Mouse (Mus musculus) bone marrow, adult 2 months (tissue): ENCODE results near the gene Kdm1b. TPM values are rescaled to one million over a fixed set of nuclear protein-coding genes. Genes with fewer than 3 reads are reported as not detected.

Source experiments
- H3K27ac ChIP-seq: fragments of 200-500 bp; 2 replicates; pipeline ENCODE4 v1.5.1; 2012; ENCODE audit warnings: low read depth, mild to moderate bottlenecking, control low read depth, inconsistent platforms, low read length; ENCODE audit not compliant: control insufficient read depth, poor library complexity, insufficient read depth
- H3K4me1 ChIP-seq: fragments of 200-500 bp; 2 replicates; pipeline ENCODE4 v1.6.1; 2011; ENCODE audit warnings: low read length; ENCODE audit not compliant: control insufficient read depth, insufficient read depth
- H3K4me3 ChIP-seq: fragments of 200-500 bp; replicated peaks from 2 replicates; pipeline ENCODE3; 2011; ENCODE audit warnings: mild to moderate bottlenecking, low read depth, low read length, control low read depth; ENCODE audit not compliant: control insufficient read depth
- CTCF ChIP-seq: fragments of 200-500 bp; IDR thresholded peaks from 2 replicates; pipeline ENCODE4 v1.5.1; 2011; ENCODE audit warnings: low read length, control low read depth; ENCODE audit not compliant: control insufficient read depth, insufficient read depth
- POLR2A ChIP-seq: fragments of 200-500 bp; IDR thresholded peaks from 2 replicates; pipeline ENCODE4 v1.6.1; 2011; ENCODE audit warnings: low read depth, mild to moderate bottlenecking, control low read depth, low read length, borderline replicate concordance; ENCODE audit not compliant: control insufficient read depth
- WGBS: fragments of 180-500 bp; shearing (Covaris S2); methylation state at CpG from one replicate; pipeline ENCODE4 v1.1.7; 2018; 5-methylcytosine and 5-hydroxymethylcytosine counted together
- polyA plus RNA-seq: library from polyadenylated mRNA; stranded (reverse); fragments of >200 nt; gene quantifications from 2 replicates; pipeline ENCODE4 v1.2.4, GENCODE M21; 2011; ENCODE audit warnings: low replicate concordance; ENCODE audit not compliant: missing spikeins, insufficient read depth, insufficient read length

Kdm1b gene
- polyA plus RNA-seq, 1 experiment: 8.5 TPM

GRCm38 (mm10) chr13:47122537-47123430 is 79.5 kb downstream of the Kdm1b start, which contains the start of gene Rnf144b:
Gene Rnf144b (plus strand): TSS chr13:47122656.
- 3% methylated on average over 55 of the region's 55 CpGs for WGBS
- peak within 1 kb of the TSS; percentile 17 for H3K4me3 ChIP-seq
- no peak within 1 kb of the TSS for H3K27ac ChIP-seq
- H3K4me1 ChIP-seq: peaks cover 1% of the 10 kb centered on the region
- TF ChIP-seq CTCF (no peak), POLR2A (no peak)

- no peak overlapping the region for H3K4me3 ChIP-seq
- peaks cover 1% of the 10 kb centered on the region for H3K4me1 ChIP-seq
- 73% methylated on average over 3 of the region's 3 CpGs for WGBS
- no peak overlapping the region for H3K27ac ChIP-seq
- no peak for TF ChIP-seq POLR2A
- no peak for TF ChIP-seq CTCF
Measured at GRCm38 (mm10) chr13:47124449-47124848, 81.2 kb downstream of the Kdm1b start.

DNA sequence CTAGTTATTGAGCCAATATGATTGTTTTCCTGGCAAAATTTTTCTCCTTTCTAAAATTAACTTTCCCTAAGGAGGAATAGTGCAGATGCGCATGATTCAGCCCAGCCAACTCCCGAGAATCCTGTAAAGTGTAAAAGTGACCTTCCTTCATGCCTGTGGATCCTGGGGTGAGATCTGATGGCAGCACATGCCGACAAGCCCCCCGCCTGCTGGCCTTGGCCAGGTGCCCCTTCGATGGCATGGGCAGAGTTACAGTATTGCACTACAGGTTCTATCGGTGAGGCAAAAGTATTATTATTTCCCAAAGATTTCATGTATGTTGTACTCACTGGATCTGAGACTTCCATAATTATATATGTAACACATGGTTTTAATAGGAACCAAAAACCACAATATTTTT is 81.7 kb downstream of the Kdm1b start:
- no peak for TF ChIP-seq POLR2A
- no peak for TF ChIP-seq CTCF
- peaks cover 1% of the 10 kb centered on the region for H3K4me1 ChIP-seq
- no peak overlapping the region for H3K4me3 ChIP-seq
- H3K27ac ChIP-seq: no peak overlapping the region
- WGBS: 86% methylated on average over 6 of the region's 6 CpGs

DNA sequence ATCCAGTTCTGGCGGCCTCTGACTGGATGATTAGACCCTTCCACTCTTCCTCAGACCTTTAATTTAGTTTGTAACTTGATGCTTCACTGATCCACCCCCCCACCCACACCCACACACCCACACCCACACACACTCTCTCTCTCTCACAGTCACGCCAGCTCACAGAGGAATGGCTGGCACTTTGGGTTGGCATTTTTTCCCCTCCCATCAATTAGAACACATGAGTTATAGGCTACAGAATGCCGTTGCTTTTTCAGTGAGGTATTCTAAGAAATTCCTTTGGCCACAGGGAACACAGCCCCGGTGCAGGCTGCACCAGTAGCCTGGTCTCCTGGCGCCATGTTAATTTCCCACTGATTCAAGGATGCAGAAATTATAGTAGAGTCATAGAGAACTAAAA is 82.3 kb downstream of the Kdm1b start:
- H3K4me1 ChIP-seq: peaks cover 1% of the 10 kb centered on the region
- H3K27ac ChIP-seq: no peak overlapping the region
- H3K4me3 ChIP-seq: no peak overlapping the region
- TF ChIP-seq POLR2A (no peak), CTCF (no peak)
- 83% methylated on average over 5 of the region's 5 CpGs for WGBS

DNA sequence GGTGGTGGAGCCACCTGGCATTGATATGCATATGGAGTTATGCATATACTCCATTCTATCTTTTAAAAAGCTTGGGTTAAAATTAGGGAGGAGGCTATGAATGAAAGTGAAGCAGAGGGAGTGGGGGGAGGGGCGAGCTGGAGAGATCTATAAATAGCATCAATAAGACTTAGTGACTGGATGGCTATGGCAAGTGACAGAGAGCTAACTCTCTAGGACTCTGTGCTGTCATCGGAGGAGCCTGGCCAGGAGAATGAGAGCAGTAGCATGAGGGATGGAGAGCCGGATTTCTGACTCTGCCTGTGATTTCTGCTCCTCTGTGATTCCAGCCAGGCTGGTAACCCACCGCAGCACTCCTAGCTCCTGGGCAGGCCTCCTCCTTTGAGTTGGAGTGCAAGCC is 85.8 kb downstream of the Kdm1b start:
- WGBS: 84% methylated on average over 4 of the region's 4 CpGs
- no peak overlapping the region for H3K4me3 ChIP-seq
- TF ChIP-seq CTCF: no peak
- no peak for TF ChIP-seq POLR2A
- no peak overlapping the region for H3K27ac ChIP-seq
- H3K4me1 ChIP-seq: no peaks in the 10 kb centered on the region; the same call in 1 of the 2 replicates

GRCm38 (mm10) chr13:47133058-47133457 is 89.8 kb downstream of the Kdm1b start:
- no peak overlapping the region for H3K27ac ChIP-seq
- 85% methylated on average over 8 of the region's 8 CpGs for WGBS
- H3K4me3 ChIP-seq: no peak overlapping the region
- H3K4me1 ChIP-seq: no peaks in the 10 kb centered on the region; the same call in 1 of the 2 replicates
- no peak for TF ChIP-seq POLR2A
- no peak for TF ChIP-seq CTCF

- H3K4me1 ChIP-seq: no peaks in the 10 kb centered on the region; the same call in 1 of the 2 replicates
- no peak overlapping the region for H3K4me3 ChIP-seq
- no peak overlapping the region for H3K27ac ChIP-seq
- TF ChIP-seq CTCF: no peak
- TF ChIP-seq POLR2A: no peak
- WGBS: 90% methylated on average over 7 of the region's 7 CpGs
Measured at GRCm38 (mm10) chr13:47134836-47135235, 91.5 kb downstream of the Kdm1b start.

Other genes starting within 250 kb of the Kdm1b start
- gene Kif13a, start 113.6 kb upstream of the Kdm1b start, polyA plus RNA-seq: 7.1 and 10.7 TPM in 2 replicates
- gene Nhlrc1, start 28.6 kb upstream of the Kdm1b start, polyA plus RNA-seq: not detected in 2 replicates
- gene Tpmt, start 1.2 kb downstream of the Kdm1b start, polyA plus RNA-seq: 4.4 TPM in 1 of 2 replicates, not detected in the other
- gene Dek, start 62.7 kb downstream of the Kdm1b start, polyA plus RNA-seq: 504 and 514 TPM in 2 replicates
- 3.8 and 8.3 TPM in 2 replicates for gene Rnf144b, start 79.2 kb downstream of the Kdm1b start, polyA plus RNA-seq